In genomic region chr5:75118840-75119239, GRCm38 (mm10) we compare ENCODE assay signal across 8 mouse cellular contexts. TPM values are rescaled to one million over a fixed set of nuclear protein-coding genes. Genes with fewer than 3 reads are reported as not detected.
DNase-seq lines count a peak whose midpoint lies in the region.

No protein-coding gene starts in this region.

- peak; percentile 3 to 7 for DNase-seq in cerebellum, adult 18-20 months
- no peak for DNase-seq in cerebellum, adult 11-12 months
- peak; percentile 8 for DNase-seq in spleen, adult 12 weeks (ENCODE audit: low spot score)
- no peak for DNase-seq in spleen, postnatal 14 days (ENCODE audit: low spot score in 2 of 2)
- peak; percentile 10 for DNase-seq in lung, postnatal 36 days
- no peak for DNase-seq in urinary bladder, adult 2 months (ENCODE audit: low spot score)
- no peak for DNase-seq in gastrocnemius, postnatal 14 days
- DNase-seq in frontal cortex, adult 2 months (ENCODE audit: extremely low spot score in 1 of 2, low spot score in 1 of 2), result no peak

- intact Hi-C loops in gastrocnemius, postnatal 14 days (cut with DNase I; ENCODE audit: low total_unique reads), result no loop called here

RNA-seq across cellular contexts. Expression of gene Pdgfra, which starts 33.3 kb away (rescaled TPM):
- polyA plus RNA-seq in urinary bladder, adult 2 months (2012; rRNA removed), result 33.3 and 53.6 TPM in 2 replicates
- total RNA-seq in gastrocnemius, postnatal 14 days (2021), result 10 to 100 TPM; 38.7 to 41.4 TPM
- 19.2 and 24.3 TPM in 2 replicates for polyA plus RNA-seq in frontal cortex, adult 2 months (2012; rRNA removed)

RNA-seq across cellular contexts. Expression of gene Gsx2, which starts 43.4 kb away (rescaled TPM):
- not detected in 2 replicates for polyA plus RNA-seq in urinary bladder, adult 2 months (2012; rRNA removed)
- total RNA-seq in gastrocnemius, postnatal 14 days (2021), result not detected
- 0.23 and 0.48 TPM in 2 replicates for polyA plus RNA-seq in frontal cortex, adult 2 months (2012; rRNA removed)

Comparison
In these comparisons a context has a peak if more than half of its experiments do, and no peak if none do; other contexts are left out.
1. DNase-seq: peak in cerebellum, adult 18-20 months (2 of 2), spleen, adult 12 weeks (single experiment) and lung, postnatal 36 days (single experiment); none in cerebellum, adult 11-12 months (single experiment), spleen, postnatal 14 days (0 of 2), urinary bladder, adult 2 months (single experiment), gastrocnemius, postnatal 14 days (single experiment) and frontal cortex, adult 2 months (0 of 2).